Mouse (Mus musculus): ENCODE data around the gene Slc8a1.

DNA sequence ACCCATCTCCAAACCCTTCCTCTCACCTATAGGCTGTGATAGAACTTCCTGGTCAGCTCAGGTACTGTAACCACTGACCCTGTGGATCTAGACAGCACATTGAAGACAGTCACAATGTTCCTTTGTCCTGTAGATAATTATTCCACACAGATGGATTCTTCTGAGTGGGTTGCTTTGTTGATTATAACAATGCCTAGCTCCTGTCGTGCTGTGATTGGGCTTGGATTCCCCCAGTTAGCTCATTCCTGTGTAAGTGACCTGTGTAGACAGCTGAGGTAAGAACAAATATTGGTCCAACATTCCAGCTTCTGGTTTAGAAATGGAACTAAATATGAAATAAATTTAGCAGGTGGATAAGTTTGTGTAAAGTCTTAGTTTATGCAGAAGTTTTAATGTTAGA is 340.7 kb downstream of the Slc8a1 start:
- no peak for TF ChIP-seq CTCF (IDR thresholded peaks at IDR 0.05; ENCODE audit: low read depth, low read length)
- TF ChIP-seq POLR2A (IDR thresholded peaks at IDR 0.05; ENCODE audit: extremely low read depth, insufficient read depth, low read length), result no peak
